Mouse (Mus musculus) bone marrow macrophage, adult 2 months (primary cell): ENCODE measurements around the gene Igf2r.

Source experiments
- CTCF ChIP-seq: IDR thresholded peaks from 2 replicates; pipeline ENCODE4 v1.5.1; 2012; ENCODE audit warnings: low read depth, mild to moderate bottlenecking, low read length, moderate library complexity
- POLR2A ChIP-seq: IDR thresholded peaks from 2 replicates; pipeline ENCODE4 v1.6.1; 2012; ENCODE audit warnings: mild to moderate bottlenecking, low read depth, low read length, borderline replicate concordance

DNA sequence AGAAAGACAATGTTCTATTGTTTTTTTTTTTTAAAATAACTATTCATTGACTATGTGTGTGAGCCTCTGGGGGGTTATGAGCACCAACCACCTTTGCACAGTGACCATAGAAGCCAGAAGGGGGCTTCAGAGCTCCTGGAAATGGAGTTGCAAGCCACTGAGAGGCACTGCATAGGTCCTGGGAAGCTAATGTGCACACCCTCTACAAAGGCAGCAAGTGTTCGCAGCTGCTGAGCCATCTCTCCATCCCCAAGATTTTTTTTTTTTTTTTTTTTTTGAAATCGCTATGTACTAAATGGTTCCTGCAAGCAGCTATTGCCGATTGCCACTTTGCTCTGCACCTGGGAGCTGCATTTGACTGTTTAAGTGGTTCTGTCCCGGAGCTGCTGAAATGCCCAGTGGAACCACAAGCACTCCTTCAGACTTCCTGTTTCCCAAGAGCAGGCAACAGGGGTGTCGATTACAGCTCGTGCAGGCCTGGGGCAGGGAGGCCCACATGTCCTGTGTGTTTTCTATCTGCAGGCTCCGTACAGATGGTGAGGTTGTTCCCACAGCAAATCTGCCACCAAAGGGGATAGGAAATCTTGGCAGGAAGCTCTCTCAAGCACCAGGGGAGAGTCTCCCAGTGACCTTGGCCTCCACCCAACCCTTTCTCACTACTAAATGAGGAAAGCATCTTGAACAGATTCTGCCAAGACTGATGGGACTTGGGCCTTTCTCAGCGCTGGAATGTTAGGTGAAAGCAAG, 24.4 kb upstream of the Igf2r start:
- no peak for TF ChIP-seq CTCF
- TF ChIP-seq POLR2A = no peak
